Mouse (Mus musculus): ENCODE results near the gene Klhl8. TPM values are rescaled to one million over a fixed set of nuclear protein-coding genes. Genes with fewer than 3 reads are reported as not detected.
A peak's percentile ranks its signal among the peaks of the same experiment; 100 is the strongest.

Klhl8 gene
- polyA plus RNA-seq, 1 experiment from 2014 or later, result 13.8 TPM

DNA sequence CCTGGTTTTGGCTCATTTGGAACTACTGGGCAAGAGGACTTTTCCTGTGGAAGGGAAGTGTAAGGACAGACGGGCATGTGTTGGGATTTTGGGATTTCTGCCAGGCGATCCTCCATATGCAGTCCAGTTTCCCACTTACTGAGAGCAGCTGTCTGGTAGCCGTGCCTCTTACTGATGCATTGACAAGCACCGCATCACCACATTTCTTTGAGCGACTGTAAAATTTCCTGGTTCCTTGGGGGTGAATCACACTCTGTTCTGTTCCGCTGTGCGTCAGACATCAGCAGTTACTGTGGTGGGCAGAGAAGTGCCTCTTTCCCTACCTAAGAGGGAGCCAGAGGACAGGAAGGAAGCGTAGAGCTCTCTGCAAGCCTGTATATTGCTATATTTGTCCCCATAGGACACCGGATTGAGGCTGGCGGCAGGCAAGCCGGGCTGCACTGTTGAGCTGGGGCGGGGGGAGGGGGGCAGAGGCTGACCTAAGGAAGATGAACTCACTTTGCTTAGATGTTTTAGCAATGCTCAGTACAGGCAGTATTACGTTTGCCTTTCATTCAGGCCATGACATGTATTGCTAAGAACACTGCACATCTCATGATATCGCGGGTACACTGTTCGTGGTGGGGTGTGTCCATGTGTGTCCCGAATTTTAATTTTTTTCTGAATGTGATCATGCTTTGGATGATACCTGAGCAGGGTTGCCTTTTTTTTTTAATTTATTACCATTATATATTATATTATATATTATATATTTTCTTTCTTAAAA, 56.8 kb downstream of the Klhl8 start:
- no peaks in the 10 kb centered on the region for H3K9me3 ChIP-seq (ENCODE audit: low read length)
- H3K4me1 ChIP-seq (ENCODE audit: insufficient read depth, low read length), result peaks cover 6% of the 10 kb centered on the region
- no peaks in the 10 kb centered on the region for H3K27me3 ChIP-seq (ENCODE audit: insufficient read depth, low read length)
- WGBS, result 66% methylated on average over 17 of the region's 17 CpGs
- ATAC-seq (ENCODE audit: low FRiP score, low TSS enrichment), result no peak; the same call in 1 of the 2 replicates
- no peak overlapping the region for H3K9ac ChIP-seq (replicated peaks; ENCODE audit: low read length)
- no peak overlapping the region for H3K4me2 ChIP-seq (replicated peaks; ENCODE audit: low read depth, low read length)
- no peak overlapping the region for H3K27ac ChIP-seq (ENCODE audit: low read length)
- peaks cover 17% of the 10 kb centered on the region for H3K36me3 ChIP-seq (ENCODE audit: insufficient read depth, low read length)
- H3K4me3 ChIP-seq (ENCODE audit: low read length), result no peak overlapping the region

DNA sequence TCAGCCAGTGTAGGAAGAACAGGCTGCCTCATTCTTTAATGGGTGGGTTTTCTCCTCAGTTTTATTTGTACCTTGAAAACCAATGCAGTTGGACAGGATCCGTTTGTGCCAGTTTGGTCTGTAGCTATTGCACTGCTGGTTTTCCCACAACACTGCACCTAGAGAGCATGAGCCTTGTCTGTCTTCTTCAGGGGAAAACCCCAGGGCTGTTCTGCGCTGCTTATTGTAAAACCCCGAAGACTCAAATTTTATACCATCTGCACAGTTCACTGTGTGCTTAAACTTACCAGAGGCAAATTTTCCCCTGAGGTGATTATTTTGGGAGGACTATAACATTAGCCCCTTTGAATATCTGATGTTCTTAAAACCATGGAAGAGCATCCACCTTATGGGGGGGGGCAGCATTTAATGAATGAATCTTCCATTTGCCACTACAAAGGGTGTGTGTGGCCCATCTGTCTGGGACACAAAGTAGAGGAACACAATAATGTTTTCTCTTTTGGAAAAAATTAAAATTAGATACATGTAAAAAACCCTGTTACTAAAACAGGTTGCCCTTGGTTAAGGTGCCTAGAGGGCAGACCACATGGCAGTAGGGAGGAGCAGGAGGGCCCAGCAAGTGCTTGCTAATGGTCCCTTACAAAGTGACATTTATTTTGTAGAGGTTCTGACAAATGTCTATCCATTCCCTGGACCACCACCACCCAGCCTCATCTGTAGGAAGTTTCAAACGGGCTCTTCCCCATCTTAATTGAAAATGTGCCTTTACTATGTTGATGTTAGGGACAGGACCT, 58.1 kb downstream of the Klhl8 start:
- Histone ChIP-seq H3K9ac (replicated peaks; ENCODE audit: low read length) (no peak overlapping the region), H3K36me3 (ENCODE audit: insufficient read depth, low read length) (peaks cover 21% of the 10 kb centered on the region), H3K4me2 (replicated peaks; ENCODE audit: low read depth, low read length) (no peak overlapping the region), H3K4me1 (ENCODE audit: insufficient read depth, low read length) (peaks cover 16% of the 10 kb centered on the region), H3K4me3 (ENCODE audit: low read length) (no peak overlapping the region), H3K27me3 (ENCODE audit: insufficient read depth, low read length) (no peaks in the 10 kb centered on the region), H3K27ac (ENCODE audit: low read length) (no peak overlapping the region), H3K9me3 (ENCODE audit: low read length) (no peaks in the 10 kb centered on the region)
- 79% methylated on average over 4 of the region's 4 CpGs for WGBS
- ATAC-seq (ENCODE audit: low FRiP score, low TSS enrichment), result no peak

DNA sequence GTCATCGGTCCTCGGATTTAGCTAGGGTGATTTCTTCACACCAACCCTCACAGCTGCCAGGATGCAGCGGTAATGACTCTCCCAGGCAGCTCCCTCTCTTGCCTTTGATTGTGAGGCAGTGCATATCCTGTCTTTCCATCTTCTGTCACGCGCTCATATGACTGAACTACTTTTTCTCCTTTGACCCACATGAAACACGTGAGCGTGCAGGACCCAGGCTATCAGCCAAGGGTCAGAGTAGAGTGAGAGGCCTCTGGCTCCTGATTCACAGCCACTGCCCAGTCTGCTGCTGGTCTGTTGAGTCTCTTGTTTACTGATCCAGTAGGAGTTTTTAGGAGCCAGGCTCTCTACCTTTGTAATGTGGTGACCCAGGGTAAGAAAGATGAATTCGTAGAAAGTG, 62.5 kb downstream of the Klhl8 start:
- WGBS, result 53% methylated on average over 8 of the region's 8 CpGs
- Histone ChIP-seq H3K36me3 (ENCODE audit: insufficient read depth, low read length) (peaks cover 35% of the 10 kb centered on the region), H3K4me2 (replicated peaks; ENCODE audit: low read depth, low read length) (no peak overlapping the region), H3K9me3 (ENCODE audit: low read length) (no peaks in the 10 kb centered on the region), H3K9ac (replicated peaks; ENCODE audit: low read length) (0 out of 2 replicates have a peak overlapping the region, but pooled peaks have one; percentile 15), H3K4me3 (ENCODE audit: low read length) (no peak overlapping the region), H3K27me3 (ENCODE audit: insufficient read depth, low read length) (no peaks in the 10 kb centered on the region), H3K27ac (ENCODE audit: low read length) (0 out of 2 replicates have a peak overlapping the region, but pooled peaks have one; percentile 31), H3K4me1 (ENCODE audit: insufficient read depth, low read length) (peaks cover 23% of the 10 kb centered on the region)
- ATAC-seq (ENCODE audit: low FRiP score, low TSS enrichment), result no peak

DNA sequence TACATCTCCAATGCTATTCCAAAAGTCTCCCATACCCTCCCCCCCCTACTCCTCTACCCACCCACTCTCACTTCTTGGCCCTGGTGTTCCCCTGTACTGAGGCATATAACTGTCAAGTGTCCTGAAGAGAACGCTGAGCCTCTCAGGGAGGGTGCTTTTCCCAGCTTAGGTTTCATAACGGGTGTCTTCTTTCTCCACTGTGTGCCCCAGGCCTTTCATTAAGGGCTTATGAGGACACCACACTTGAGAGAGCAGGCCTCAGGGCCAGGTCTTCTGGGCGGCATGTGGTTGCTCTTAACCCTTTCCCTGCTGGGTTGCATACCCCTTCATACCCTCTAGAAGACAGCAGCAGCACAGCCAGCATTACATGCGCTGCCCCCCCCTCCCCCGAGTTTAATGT, 64.5 kb downstream of the Klhl8 start:
- no peak overlapping the region for H3K9ac ChIP-seq (replicated peaks; ENCODE audit: low read length)
- no peak overlapping the region for H3K27ac ChIP-seq (ENCODE audit: low read length)
- H3K4me3 ChIP-seq (ENCODE audit: low read length), result no peak overlapping the region
- H3K4me1 ChIP-seq (ENCODE audit: insufficient read depth, low read length), result peaks cover 23% of the 10 kb centered on the region
- WGBS, result 26% methylated on average over 5 of the region's 5 CpGs
- no peaks in the 10 kb centered on the region for H3K9me3 ChIP-seq (ENCODE audit: low read length)
- peak; percentile 82 for ATAC-seq (ENCODE audit: low FRiP score, low TSS enrichment)
- peaks cover 46% of the 10 kb centered on the region for H3K36me3 ChIP-seq (ENCODE audit: insufficient read depth, low read length)
- H3K4me2 ChIP-seq (replicated peaks; ENCODE audit: low read depth, low read length), result no peak overlapping the region
- H3K27me3 ChIP-seq (ENCODE audit: insufficient read depth, low read length), result no peaks in the 10 kb centered on the region

DNA sequence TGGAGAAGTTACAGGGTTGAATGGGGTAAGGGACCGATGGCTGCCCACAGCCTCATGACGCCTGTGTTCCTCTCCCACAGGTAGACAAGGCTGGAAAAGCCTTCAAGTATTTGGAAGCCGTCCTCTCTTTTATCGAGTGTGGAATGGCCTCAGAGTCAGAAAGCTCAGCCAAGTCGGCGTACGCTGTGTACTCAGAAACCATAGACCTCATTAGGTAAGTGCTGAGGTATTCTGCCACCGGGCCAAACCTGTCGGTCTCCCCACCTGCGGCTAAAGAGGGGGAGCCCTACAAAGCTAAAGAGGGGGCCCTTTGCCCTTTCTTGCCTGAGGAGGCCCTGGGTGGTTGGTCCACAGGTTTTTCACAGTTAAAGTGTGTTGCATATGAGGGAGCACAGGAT, 64.9 kb downstream of the Klhl8 start:
- Histone ChIP-seq H3K4me3 (ENCODE audit: low read length) (no peak overlapping the region), H3K36me3 (ENCODE audit: insufficient read depth, low read length) (peaks cover 42% of the 10 kb centered on the region), H3K9ac (replicated peaks; ENCODE audit: low read length) (no peak overlapping the region), H3K27me3 (ENCODE audit: insufficient read depth, low read length) (no peaks in the 10 kb centered on the region), H3K4me1 (ENCODE audit: insufficient read depth, low read length) (peaks cover 23% of the 10 kb centered on the region), H3K9me3 (ENCODE audit: low read length) (no peaks in the 10 kb centered on the region), H3K27ac (ENCODE audit: low read length) (0 out of 2 replicates have a peak overlapping the region, but pooled peaks have one; percentile 3), H3K4me2 (replicated peaks; ENCODE audit: low read depth, low read length) (no peak overlapping the region)
- WGBS, result 45% methylated on average over 10 of the region's 10 CpGs
- no peak for ATAC-seq (ENCODE audit: low FRiP score, low TSS enrichment)

- H3K27ac ChIP-seq (ENCODE audit: low read length), result 0 out of 2 replicates have a peak overlapping the region, but pooled peaks have one; percentile 3
- no peaks in the 10 kb centered on the region for H3K27me3 ChIP-seq (ENCODE audit: insufficient read depth, low read length)
- peaks cover 23% of the 10 kb centered on the region for H3K4me1 ChIP-seq (ENCODE audit: insufficient read depth, low read length)
- ATAC-seq (ENCODE audit: low FRiP score, low TSS enrichment), result no peak
- no peak overlapping the region for H3K4me2 ChIP-seq (replicated peaks; ENCODE audit: low read depth, low read length)
- H3K9ac ChIP-seq (replicated peaks; ENCODE audit: low read length), result no peak overlapping the region
- H3K4me3 ChIP-seq (ENCODE audit: low read length), result no peak overlapping the region
- H3K9me3 ChIP-seq (ENCODE audit: low read length), result no peaks in the 10 kb centered on the region
- H3K36me3 ChIP-seq (ENCODE audit: insufficient read depth, low read length), result peaks cover 38% of the 10 kb centered on the region
- 43% methylated on average over 19 of the region's 19 CpGs for WGBS
Observed at GRCm38 (mm10) chr5:103845418-103846153, 65.5 kb downstream of the Klhl8 start.

DNA sequence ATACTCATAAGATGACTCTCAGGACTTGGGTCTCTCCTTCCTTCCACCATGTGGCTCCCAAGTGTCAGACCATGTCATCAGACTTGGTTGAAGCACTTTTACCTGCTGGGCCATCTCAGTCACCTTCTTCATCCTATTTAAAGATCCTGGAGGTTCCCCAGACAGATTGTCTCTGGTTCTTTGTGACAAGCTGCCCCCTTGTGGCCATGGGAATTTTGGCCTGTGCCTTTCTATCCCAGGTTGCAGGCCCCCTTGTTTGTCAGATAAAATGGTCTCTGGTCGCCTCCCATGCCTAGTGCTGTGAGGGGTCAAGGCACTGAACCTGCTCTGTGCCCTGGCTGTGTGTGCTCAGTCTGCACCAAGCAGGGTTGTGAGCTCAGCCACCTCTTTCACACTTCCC, 67.1 kb downstream of the Klhl8 start:
- peaks cover 21% of the 10 kb centered on the region for H3K4me1 ChIP-seq (ENCODE audit: insufficient read depth, low read length)
- 53% methylated on average over 1 of the region's 1 CpGs for WGBS
- no peak overlapping the region for H3K4me3 ChIP-seq (ENCODE audit: low read length)
- no peak for ATAC-seq (ENCODE audit: low FRiP score, low TSS enrichment)
- H3K9me3 ChIP-seq (ENCODE audit: low read length), result no peaks in the 10 kb centered on the region
- H3K36me3 ChIP-seq (ENCODE audit: insufficient read depth, low read length), result peaks cover 26% of the 10 kb centered on the region
- H3K27me3 ChIP-seq (ENCODE audit: insufficient read depth, low read length), result no peaks in the 10 kb centered on the region
- no peak overlapping the region for H3K9ac ChIP-seq (replicated peaks; ENCODE audit: low read length)
- H3K4me2 ChIP-seq (replicated peaks; ENCODE audit: low read depth, low read length), result no peak overlapping the region
- H3K27ac ChIP-seq (ENCODE audit: low read length), result no peak overlapping the region

DNA sequence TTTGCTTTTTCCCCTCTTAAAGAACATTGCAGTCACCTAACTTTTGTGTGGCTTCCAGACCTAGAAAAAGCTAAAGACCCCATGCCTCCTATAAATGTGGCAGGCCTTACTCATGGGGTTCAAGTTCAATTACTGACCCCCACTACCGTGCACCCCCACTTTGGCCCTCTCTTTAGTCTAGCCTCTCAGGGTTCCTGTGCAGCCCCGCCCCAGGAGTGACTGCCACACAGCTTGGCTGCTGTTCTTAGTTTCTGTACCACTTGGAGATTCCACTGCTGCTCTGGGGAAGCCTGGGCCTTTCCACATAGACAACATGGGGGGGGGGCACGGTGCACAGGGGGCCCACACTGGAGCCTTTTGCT, 71.8 kb downstream of the Klhl8 start:
- Histone ChIP-seq H3K9me3 (ENCODE audit: low read length) (no peaks in the 10 kb centered on the region), H3K36me3 (ENCODE audit: insufficient read depth, low read length) (peaks cover 14% of the 10 kb centered on the region), H3K4me2 (replicated peaks; ENCODE audit: low read depth, low read length) (no peak overlapping the region), H3K4me1 (ENCODE audit: insufficient read depth, low read length) (peaks cover 38% of the 10 kb centered on the region), H3K9ac (replicated peaks; ENCODE audit: low read length) (no peak overlapping the region), H3K27me3 (ENCODE audit: insufficient read depth, low read length) (no peaks in the 10 kb centered on the region), H3K4me3 (ENCODE audit: low read length) (no peak overlapping the region), H3K27ac (ENCODE audit: low read length) (no peak overlapping the region)
- ATAC-seq (ENCODE audit: low FRiP score, low TSS enrichment), result no peak
- WGBS, result 63% methylated on average over 3 of the region's 3 CpGs

GRCm38 (mm10) chr5:103838550-103839264, 72.4 kb downstream of the Klhl8 start:
- Histone ChIP-seq H3K9me3 (ENCODE audit: low read length) (no peaks in the 10 kb centered on the region), H3K4me2 (replicated peaks; ENCODE audit: low read depth, low read length) (no peak overlapping the region), H3K9ac (replicated peaks; ENCODE audit: low read length) (no peak overlapping the region), H3K4me1 (ENCODE audit: insufficient read depth, low read length) (peaks cover 38% of the 10 kb centered on the region), H3K4me3 (ENCODE audit: low read length) (no peak overlapping the region), H3K27me3 (ENCODE audit: insufficient read depth, low read length) (no peaks in the 10 kb centered on the region), H3K27ac (ENCODE audit: low read length) (no peak overlapping the region), H3K36me3 (ENCODE audit: insufficient read depth, low read length) (peaks cover 19% of the 10 kb centered on the region)
- ATAC-seq (ENCODE audit: low FRiP score, low TSS enrichment), result no peak
- WGBS, result 86% methylated on average over 15 of the region's 15 CpGs

Measured in kidney, embryonic 16.5 days (tissue).